Mouse (Mus musculus) heart, adult 18-20 months (tissue): ENCODE results near the gene Phox2a. TPM values are rescaled to one million over a fixed set of nuclear protein-coding genes. Genes with fewer than 3 reads are reported as not detected.

Experiments used
- DNase-seq, 2 experiments: peaks; one replicate each; pipeline ENCODE4 v3.0.0; 2021 to 2022; ENCODE audit warnings: mixed read lengths in 1 of 2
- long read RNA-seq, 2 experiments: library from polyadenylated mRNA; stranded (forward); transcript quantifications; one replicate each; pipeline ENCODE4 v2.0.0; 2021
- total RNA-seq, 2 experiments: library from RNA; stranded (reverse); gene quantifications; 2 replicates each; pipeline ENCODE4 v1.2.3; 2021

Phox2a gene
- under 1 TPM; 0.18 to 0.27 TPM for total RNA-seq
- long read RNA-seq, experiment 1: 0 reads
- long read RNA-seq, experiment 2: 0 reads

DNA sequence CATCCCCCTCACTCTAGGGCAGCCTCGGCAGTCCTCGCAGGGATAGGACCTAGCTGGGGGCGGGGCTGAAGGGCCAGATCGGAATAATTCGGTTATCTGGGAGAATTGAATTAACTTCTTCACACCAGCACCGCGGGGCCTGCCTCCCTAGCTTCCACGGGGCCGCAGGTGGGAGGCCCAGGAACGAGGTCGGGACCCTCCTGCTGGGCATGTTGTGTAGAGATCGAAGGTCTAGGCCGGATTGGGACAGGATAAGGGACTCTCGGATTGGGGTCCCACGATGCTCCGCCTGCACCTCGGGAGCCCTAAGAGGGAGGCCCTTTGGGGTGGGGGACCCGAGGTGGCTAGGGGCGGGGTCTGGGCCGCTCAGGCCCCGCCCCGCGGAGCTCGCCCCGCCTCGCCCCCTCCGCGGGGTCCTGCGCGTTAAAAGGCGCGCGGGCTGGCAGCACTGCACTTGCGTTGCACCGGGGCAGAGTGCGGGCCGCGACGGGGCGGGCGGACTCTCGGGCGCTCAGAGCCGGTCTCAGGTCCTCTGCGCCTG is at the start of gene Phox2a:
Gene Phox2a (plus strand): TSS at position 453 of the 541 bp plus-strand sequence.
- DNase-seq: no peak

DNA sequence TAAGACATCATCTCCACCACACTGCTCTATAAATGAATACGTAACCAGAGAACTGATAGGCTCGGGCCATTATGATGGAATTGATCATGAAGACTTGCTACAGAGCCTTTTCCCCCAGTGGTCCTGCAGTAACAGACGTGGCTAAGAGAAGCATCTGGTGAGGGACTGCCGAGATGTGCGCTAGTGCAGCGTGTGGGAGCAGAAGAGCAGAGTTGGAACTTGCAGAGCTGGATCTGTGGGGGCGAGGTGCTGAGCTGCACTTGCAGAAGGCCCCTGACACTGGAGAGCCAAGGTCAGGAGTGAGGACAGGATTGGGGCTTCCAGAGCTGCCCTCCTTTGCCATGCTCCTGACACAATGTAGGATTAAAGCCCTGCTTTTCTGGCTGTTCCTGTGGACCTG is 48.1 kb upstream of the Phox2a start:
- DNase-seq: no peak

DNA sequence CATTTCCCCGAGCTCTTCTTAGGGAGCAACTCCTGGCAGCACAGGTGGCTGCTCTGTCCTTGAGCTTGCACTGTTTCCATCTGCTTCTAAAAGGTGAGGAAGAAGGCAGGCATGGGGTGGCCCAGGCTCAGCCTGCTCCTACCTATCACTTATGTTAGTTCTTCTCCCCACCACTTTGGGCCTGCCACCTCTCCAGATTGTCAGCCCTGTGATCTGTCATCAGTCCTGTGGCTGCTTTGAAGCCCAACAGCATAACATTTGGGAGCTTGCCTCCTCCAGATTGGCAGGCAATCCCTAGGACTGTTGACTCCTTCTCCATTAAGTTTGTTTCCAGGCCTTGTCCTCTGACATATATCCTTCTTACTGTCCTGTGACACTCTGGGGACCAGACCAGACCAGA is 46.5 kb upstream of the Phox2a start:
- DNase-seq: peak; percentile 23 to 27

DNA sequence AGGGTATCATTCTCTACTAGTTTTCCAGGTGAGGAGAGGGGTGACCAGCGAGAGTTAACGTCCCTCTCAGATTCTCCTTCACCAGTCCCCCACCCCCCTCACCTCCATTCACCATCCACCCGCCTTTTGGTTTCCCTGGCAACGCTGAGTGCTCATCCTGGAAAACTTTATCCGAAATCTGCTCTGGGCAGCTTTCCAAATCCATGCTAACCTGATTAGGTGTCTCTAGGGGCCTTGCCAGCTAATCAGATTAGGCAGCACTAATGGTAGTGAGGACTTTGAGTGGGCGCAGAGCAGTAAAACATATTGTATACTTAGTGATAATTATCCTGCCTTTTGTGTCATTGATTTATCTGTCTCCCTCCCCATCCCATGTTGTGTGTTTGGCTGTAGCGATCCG is 45.4 kb upstream of the Phox2a start:
- DNase-seq: no peak

DNA sequence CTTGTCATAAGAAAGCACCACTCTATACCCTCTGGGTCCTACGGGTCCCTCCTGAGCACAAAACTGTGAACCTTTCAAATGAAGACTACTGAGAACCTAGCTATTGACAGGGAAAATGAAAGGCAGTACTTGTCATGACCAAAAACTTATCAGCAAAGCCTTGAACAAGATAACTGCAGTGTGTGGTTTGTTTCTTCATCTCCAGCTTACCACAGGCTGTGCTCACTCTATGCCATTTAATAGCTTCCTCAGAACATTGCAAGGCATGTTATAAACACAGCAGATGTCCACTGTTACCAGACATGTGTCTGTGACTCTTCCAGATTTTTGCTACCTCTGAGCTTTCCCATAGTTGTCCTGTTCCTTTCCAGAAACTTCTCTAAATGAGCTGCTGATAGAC is 41.1 kb upstream of the Phox2a start:
- no peak for DNase-seq

DNA sequence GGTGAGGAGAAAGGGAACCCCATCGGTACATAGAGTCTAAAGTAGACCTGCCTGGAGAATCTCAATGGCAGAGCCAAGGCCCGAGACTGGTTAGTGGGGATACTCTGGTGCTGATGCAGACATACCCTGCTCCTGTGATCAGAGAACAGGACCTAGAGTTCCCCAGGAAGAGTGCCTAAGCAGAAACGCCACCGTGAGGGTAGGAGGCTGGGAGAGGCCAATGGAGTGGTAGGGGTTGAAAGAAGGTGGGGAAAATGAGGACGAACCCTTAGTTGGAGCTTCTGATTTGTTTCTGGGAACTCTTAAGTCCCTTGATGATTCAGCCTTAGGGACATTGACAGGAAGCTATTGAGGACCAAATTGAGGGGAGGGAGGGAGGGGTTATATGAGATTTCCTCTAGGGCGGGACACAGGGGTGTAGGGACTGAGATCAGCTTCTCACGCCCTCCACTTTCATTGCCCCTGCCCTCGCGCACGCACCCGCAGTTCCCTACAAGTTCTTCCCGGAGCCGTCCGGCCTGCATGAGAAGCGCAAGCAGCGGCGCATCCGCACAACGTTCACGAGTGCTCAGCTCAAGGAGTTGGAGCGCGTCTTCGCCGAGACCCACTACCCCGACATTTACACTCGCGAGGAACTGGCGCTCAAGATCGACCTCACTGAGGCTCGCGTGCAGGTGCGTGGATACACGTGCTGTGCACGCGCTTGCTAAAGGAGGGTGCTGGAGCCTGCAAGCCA is 2.4 kb downstream of the Phox2a start:
- DNase-seq: no peak

DNA sequence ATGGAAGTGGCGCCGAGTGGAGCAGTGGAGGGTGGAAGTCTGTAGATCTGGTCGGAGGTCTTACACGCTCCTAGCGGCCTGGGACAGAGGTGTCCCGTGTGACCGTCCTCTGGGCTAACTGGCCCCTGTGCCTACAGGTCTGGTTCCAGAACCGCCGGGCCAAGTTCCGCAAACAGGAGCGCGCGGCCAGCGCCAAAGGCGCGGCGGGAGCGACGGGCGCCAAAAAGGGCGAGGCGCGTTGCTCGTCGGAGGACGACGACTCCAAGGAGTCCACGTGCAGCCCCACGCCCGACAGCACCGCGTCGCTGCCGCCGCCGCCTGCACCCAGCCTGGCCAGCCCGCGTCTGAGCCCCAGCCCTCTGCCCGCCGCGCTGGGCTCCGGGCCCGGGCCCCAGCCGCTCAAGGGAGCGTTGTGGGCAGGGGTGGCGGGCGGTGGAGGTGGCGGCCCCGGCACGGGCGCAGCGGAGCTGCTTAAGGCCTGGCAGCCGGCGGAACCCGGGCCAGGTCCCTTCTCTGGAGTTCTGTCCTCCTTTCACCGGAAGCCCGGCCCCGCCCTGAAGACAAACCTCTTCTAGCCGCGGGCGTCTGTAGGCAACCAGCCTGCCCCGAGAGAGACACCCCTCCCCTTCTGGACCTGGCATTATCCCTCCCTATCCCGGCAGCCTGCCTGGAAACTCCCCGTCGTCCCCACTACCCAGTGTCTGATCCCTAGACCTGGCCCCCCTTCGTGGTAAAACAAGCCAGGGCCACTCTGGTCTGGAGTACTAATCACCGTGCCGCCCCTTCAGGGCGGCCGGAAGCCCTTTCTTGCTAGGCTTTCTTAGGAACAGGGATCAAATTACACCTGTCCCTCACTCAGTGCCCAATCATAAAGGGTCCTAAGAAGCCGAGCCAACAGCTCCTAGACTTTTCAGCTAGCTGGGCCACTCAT is 3.7 kb downstream of the Phox2a start:
- DNase-seq: peak; percentile 74 to 81

DNA sequence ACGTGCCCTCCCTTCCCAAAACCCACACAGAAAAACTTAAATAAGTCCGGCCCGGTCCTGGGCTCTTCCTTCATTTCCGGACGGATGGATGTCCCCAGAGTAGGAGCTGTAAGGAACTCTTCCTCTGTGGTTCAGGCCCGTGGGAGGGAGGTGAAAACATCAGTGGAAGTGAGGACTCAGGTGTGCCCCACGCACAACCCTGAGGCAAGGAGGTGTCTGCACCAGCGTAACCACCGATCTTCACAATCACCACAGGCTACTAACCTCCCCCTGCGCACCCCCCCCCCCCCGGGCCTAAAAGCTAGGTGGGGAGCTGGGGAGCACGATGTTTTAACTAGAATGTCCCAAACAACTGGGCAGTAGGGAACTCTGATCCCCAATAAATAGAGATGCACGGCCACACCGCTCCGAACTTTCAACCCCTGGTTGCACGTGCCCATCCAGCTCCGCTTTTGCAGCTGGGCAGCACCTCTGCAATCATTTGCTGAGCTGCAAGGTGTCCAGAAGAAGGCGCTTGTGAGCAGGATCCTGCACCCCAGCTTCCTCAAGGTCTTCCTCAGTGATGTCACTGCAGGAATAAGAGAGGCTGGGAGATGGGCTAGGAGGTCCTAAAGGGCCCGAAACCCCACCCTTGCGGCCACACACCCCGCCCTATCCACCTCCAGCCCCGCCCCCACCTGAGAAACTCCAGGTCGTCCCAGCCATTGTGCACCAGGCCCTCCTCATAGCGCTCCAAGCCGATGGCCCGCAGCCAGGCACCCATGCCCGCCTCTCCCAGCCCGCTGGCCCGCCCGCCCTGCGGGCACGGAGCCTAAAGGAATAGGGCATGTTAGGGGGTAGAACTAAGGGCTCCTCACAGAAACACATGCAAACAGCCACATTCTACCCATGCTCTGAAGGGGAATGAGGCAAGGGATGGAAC is 5.0 kb downstream of the Phox2a start:
- no peak for DNase-seq

DNA sequence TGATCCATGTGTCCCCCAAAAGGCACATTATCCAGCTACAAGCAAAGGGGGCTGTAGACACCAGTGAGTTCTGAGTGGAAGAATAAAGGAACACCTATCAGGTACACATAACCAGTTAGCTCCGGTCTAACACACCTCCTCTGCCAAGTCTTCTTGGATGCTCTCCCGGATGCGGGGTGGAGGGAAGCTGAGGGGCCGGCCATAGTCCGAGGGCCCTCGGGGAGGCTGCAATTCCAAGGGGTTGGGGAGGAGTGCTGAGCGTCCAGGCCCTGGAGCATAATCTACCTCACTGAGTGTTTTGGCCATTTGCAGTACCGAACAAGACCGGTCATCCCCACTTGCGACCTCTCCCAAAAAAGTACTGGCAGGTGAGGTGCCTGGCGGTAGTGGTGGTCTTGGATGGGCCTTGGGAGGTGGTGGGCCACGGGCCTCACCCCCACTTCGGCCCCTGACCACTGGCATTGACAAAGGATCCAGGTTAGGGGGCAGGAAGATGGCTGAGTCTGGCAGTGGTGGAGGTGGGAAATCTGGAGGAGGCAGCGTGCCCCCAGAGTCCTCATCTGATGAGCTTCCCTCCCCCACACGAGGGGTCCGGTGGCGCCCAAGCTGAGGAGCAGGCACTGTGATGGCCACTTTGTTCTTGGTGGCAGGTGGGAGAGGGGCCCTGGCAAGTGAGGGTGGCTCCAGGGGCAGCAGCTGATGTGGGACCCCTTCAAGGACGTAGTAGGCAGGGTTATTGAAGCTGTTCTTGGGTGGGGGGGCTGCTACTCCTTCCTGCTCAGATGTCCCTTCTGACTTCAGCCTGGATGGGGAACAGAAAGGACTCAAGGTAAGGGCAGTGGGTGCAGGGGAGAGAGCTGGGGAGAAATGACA is 5.9 kb downstream of the Phox2a start:
- DNase-seq: no peak

DNA sequence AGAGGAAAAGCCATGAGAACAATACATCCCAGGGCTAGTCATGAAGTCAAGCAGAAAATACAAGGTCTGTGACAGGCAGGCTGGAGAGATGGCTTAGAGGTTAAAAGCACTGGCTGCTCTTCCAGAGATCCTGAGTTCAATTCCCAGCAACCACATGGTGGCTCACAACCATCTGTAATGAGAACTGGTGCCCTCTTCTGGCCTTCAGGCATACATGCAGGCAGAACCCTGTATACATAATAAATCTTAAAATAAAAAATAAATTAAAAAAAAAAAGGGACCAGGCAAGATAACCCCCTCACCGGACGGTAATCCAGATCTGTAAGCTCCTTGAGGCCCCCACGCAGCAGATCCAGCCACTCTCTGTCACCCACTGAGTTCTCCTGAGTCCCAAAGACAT is 12.3 kb downstream of the Phox2a start:
- no peak for DNase-seq

DNA sequence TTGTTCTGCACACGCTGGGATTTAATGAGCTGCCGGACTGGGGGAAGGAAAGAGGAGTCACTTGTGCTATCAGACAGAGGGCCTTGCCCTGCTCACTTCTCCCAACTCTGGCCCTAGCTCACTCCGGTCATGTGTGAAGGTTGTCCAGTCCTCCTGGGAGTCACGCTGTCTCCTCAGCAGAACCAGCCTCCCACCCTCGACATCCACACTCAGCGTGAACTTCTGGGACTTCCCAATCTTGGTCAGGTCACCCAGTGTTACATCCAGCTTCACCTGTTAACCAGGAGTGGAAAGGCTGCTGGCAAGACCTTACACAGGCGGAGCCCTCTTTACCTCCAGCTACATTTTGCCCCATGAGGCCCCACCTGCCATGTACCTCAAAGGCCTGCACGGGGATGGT is 13.3 kb downstream of the Phox2a start:
- DNase-seq: no peak

DNA sequence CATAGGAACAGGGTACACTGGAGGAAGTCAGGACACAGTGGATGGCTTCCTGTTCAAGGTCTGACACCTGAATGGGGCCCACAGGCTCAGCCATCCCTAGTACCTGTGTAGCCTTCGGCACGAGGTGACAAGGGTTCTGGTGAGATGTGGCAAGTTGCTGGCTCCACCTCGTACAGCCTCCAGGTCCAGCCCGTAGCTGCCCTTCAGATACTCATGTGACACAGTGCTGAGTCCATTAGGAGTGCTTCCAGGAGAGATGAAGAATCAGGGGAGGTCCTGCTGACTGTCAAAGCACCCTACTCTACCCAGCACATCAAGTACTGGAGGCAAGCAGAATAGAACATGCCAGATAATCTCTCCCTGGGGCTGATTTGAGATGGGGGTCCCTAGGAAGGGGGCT is 14.3 kb downstream of the Phox2a start:
- DNase-seq: no peak

DNA sequence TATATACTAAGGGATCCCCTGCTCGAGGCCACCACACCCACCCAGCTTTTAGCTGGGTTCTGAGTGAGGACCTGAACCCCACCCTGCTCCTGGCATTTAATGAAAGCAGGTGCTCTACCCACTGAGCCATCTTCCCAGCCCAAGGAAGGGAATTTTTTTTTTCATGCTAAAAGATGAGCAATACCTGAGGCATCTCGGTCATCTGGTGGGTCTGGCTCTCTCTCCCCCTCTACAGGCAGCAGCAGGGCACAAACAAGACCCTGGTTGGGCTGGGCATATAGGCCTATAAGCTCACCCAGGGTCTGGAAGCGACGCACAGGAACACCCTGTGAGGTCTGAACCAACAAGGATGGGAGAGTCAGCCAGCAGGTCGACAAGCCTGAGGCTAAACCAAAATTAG is 15.2 kb downstream of the Phox2a start:
- DNase-seq: no peak

DNA sequence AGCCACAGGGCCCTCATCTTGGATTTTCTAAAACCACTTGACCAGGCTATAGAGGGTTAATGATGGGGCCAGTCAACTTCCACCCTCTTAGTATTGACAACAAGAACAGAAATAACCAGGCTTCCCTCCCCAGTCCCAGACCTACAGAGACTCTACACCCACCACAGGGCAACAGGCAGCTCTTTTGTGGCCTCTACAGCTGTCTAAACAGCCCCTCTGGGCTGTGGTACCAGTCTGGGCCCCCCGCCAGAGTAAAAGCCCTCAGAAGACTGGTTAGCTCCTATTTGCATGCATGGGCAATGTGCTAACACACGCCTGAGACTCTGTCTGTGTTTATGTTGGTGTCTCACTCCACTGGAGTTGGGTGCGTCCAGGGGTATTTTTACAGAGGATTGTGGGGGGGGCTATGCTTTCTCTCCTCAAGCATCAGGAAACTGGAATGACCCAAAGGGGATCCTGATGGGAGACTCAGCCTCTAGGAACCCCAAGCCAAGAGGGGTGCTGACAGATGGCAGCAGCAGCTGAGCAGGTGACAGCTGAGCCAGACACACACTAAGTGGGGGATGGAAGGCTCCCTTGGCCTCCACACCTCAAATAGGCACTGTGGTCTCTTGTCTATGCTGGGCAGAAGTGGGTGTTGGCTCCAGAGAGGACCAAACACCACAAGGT is 15.9 kb downstream of the Phox2a start:
- peak in 1 of 2 experiments; percentile 34 for DNase-seq

DNA sequence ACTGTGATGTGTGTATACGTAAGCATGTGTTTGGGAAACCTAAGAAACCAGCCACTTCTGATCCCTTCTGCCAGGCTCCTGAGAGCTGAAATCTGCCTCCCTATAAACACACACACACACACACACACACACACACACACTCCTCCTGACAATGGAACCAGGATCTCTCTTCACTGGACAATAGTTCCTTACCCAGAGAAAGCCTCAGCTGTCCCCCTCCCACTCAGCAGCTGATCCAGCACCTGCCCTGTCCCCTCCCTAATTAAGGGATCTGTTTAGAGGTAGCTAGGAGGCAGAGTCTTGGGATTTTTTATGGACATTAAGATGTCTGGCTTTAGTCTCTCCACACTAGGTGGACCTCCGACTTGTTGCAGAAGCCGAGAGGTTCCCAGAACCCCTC is 16.8 kb downstream of the Phox2a start:
- no peak for DNase-seq

DNA sequence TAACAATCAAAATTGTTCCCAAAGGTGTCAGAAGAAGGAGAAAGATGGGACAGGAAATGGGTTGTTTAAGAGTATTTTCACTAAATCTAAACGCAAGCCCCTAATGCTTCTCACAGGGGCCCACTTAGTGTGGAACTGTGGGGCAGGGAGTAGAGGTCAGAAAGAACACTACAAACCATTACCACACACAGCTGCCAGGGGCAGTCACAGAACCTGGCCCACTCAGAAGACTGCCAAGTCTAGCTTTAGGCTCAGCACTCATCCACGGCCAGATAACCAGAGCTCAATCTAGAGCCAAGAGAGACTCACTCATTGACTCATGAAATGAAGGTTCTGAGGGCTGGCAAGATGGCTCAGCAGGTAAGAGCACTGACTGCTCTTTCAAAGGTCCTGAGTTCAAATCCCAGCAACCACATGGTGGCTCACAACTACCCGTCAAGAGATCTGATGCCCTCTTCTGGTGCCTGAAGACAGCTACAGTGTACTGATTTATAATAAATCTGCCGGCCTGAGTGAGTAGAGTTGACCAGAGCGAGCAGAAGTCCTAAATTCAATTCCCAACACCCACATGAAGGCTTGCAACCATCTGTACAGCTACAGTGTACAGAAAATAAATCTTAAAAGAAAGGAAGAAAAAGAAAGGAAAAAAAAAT is 17.5 kb downstream of the Phox2a start:
- peak in 1 of 2 experiments; percentile 29 for DNase-seq

DNA sequence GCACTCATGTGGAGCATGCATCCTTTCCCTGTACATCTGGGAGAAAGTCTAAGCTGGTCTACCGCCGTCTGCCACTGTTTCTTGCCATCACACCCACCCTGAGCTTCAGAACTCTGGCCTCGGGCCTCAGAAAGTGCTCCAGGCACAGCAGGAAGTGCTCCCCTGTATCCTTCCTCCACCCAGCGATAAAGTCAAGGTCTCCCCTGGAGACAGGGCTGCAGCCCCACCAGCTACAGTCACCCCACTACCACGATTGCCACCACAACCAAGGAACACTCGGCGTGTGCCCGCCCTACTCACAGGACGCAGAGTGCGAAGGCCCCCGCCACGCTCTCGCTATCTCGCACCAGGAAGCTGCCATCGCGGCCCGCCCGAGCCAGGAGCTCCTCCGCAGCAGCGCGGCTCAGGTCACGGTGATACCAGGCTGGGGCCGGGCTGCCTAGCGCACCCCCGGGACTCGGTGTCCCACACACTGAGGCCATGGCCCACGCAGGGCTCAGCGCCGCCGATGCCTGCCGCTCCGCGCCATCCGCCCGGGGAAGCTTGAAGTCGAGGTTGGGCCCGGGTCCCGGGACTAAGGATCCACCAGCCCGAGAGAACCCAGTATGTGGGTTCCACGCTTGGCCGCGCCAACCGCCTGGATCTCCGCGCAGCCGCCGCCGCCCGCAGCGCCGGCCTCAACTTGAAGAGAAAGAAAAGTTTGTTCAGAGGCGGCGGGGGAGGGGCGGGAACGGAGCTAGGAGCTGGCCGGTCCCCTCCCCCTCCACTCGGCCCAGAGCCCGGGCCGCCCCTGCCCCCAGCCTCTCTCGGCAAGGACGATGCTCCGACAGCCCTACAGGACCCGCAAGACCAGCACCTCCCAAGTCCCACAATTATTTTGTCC is 18.4 kb downstream of the Phox2a start:
- peak; percentile 65 to 77 for DNase-seq

DNA sequence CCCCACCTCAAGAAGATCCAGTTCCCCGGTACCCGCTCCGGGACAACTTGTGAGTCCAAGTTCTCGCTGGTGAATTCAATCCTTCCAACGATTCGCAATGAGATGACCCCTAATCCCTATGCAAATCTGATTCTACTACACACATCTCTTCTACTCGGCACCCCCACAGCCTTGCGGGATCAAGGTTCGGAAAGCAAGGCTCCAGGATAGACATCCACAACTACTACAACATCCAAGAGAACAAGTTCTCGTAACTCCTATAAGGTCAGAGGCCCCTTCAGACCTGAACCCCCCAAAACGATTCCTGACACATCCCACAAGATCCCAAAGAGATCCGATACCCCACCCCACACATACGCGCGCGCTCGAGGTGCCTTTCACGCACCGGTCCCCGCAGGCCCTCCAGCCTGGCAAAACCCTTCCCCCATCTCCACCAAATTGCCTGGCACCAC is 19.1 kb downstream of the Phox2a start:
- DNase-seq: peak in 1 of 2 experiments; percentile 70
